Mouse (Mus musculus) CD4-positive naive resting alpha-beta T cell, adult 57 days (primary cell): ENCODE measurements around the gene Kxd1. TPM values are rescaled to one million over a fixed set of nuclear protein-coding genes. Genes with fewer than 3 reads are reported as not detected.

Source experiments
- total RNA-seq: library from RNA; stranded (reverse); gene quantifications from one replicate; pipeline ENCODE4 v1.2.4, GENCODE M21; 2023

Gene Kxd1
- 55.7 TPM for total RNA-seq

DNA sequence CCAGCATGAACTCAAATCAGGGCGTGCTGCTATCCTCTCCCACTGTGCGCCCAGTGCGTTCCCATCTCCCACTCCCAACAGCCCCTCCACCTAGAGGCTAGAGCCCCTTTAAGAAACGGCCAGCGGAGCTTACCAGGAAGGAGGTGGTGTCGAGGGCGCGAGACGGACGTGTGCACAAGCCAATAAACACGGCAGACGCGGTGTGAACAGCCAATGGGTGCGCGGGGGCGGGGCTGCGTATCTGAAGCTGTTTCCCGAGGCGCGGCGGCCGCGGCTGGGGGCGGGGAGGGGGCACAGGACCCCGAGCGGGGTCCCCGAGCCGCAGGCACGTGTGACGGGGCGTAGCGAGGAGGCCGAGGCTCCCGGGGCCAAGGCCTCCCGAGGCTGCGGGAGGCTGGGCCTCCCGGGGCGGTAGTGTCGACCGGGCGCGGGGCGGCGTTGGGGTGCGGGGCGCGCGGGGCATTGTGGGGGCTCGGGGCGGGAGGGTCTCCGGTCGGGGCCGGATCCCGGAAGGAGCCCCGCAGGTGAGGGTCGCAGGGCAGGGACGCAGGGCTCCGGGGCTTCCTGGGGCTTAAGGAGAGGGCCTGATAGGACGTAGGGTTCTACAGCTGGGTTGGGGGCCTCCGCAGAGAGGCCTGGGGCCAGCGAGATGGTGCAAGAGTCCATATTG lies at the start of gene Kxd1, which contains the start of gene Fkbp8:
TSS of gene Kxd1 (minus strand) at position 445 of the 670 bp plus-strand sequence.
TSS of gene Fkbp8 (plus strand) at position 213 of the 670 bp plus-strand sequence.

DNA sequence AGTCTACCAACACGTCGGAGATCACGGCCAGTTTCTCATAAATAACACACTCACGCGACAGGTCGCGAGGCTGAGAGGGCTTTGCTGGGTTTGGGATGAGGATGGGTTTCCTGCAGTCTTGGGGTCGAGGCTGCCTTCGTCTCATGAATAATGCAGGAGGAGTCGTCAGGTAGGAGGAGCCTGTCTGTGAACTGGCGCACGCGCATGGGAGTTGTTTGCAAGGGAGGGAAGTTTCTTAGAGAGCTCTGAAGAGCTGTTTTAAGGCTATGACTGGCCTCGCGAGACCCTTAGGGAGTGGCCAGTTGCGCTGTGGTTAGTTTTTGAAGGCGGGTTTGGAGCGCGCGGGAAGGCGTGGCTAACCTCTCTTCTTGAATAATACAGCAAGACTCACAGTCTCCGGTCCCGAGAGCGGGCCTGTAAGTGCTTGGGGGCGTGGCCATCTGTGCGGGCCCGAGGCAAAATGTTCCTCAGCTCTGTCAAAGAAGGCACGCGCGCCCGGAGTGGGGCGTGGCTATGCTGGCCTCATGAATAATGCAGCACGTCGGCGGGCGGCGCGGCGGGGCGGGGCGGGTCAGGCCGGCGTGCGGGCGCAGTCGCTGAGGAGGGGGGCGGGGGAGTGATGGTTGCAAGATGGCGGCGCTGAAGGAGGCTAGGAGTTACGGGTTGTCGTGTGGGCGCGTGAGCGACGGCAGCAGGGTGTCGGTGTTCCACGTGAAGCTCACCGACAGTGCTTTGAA lies 11.5 kb upstream of the Kxd1 start, which contains the start of gene Ell:
TSS of gene Ell (plus strand) at position 381 of the 737 bp plus-strand sequence.

DNA sequence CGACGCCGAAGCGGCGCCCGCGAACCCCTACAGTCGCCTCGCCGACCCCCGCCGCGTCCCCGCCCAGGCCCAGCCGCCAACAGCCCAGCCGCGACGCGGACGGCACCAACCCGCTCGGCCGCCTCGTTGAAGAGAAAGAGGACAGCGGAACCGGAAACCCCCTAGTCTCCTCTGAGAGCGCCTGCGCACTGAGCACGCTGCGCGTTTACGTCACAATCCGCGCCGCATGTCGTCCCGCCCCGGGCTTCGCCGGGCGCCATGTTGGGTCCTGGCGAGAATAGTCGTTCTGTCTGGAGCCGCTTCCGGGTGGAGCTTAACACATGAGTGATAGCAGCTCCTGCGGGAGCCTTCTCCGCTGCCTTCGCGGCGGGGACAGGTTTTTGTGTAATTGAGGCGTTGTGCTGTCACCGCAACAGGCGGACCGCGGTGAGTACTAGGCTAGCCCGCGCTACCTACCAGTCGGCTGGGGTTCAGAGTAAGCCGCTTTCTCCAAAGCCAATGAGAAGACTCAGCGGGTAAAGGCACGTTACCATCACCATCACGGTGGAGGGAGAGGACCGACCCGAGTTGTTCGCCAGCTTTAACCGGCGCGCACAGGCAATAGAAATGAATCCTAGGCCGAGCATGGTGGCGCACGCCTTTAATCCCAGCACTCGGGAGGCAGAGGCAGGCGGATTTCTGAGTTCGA lies 17.4 kb downstream of the Kxd1 start, which contains the start of gene Uba52:
TSS of gene Uba52 (minus strand) at position 574 of the 688 bp plus-strand sequence.

DNA sequence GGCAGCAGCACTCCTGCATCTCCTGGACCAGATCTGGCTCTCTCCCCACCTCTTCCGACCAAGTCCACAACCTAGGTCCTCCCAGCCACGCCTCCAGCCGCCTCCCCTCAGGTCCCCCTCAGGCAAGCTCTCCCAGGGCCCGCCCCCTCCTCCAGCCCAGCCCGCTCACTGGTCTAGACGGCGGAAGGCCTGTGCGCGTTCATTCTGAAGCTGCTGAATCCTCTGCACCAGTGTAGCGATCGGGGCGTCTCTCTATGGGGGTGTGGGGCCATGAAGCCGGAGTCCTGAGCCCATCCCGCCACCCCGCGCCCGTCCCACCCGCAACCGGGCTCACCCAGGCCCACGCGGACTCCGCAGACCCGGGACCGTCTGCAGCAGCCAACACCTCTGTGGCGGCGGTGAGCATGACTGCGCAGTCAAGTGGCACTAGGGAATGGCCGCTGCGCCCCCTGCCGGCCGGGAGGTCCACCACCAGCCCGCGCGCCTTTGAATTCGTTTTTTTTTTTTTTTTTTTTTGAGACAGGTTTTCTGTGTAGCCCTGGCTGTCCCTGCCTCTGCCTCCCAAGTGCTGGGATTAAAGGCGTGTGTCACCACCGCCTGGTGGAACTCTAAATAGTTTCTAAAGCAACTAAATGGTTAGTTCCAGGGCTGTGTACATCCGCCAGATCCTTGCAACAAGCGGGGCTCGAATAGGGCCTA lies 21.3 kb downstream of the Kxd1 start, which contains the start of gene Rex1bd:
TSS of gene Rex1bd (minus strand) at position 425 of the 699 bp plus-strand sequence.

DNA sequence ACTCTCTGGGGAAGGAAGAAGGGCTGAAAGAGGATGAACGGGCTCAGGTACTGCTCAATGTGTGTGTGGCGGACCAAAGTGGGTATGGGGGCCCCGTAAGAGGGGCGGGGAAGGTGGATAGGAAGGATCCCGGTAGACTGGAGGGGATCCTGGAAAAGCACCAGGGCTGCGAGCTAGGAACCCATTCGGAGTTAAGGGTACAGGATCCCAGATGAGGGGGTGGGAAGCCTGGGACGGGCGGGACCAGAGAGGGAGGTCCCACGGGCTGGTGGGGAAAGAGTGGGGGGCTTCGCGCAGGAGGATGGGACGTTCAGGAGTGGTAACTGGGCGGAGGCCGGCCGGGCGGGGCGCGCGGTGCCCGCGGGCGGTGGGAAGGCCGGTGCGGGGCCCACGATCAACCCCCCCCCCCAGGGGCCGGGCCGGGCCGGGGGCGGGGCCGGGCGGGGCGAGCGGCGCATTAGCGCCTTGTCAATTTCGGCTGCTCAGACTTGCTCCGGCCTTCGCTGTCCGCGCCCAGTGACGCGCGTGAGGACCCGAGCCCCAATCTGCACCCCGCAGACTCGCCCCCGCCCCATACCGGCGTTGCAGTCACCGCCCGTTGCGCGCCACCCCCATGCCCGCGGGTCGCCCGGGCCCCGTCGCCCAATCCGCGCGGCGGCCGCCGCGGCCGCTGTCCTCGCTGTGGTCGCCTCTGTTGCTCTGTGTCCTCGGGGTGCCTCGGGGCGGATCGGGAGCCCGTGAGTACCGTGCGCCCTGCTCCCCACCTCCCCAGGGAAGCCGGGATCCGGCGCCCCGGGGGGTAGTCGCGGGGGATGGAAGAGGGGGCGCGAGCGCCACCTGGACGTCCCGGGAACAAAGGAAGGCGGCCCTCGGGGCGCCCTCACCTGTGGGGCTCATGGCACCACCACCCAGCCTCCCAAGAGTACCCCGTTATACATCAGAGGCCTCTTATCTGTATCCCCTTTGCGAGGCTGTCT lies 34.8 kb downstream of the Kxd1 start, which contains the start of gene Crlf1:
TSS of gene Crlf1 (plus strand) at position 495 of the 977 bp plus-strand sequence.

DNA sequence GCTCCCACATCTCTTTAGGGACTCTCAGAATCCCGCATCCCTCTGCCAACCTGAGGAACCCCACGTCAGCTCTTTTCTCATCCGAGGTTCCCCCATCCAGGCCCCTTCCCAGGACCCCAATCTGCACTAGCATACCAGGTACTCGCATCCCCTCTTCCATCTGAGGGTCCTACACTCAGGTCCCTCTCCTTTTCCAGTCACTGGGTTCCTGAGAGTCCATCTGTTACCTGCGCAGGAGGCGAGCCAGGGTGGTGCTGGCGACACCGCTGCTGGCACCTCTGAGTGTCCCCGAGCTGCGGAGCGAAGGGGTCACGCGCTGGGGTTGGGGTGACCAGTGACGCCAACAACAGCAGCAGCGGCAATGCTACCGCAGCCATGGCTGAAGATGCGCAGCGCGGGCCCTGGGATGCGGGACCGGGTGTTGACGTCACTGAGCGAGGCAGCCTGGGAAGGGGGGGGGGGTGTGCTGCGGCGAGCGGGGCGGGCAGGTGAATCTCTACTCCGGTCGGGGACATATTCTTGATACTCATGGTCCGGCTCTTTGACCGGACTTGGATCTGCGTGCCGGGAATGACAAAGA lies 40.7 kb downstream of the Kxd1 start, which contains the start of gene Tmem59l:
TSS of gene Tmem59l (minus strand) at position 418 of the 580 bp plus-strand sequence.

DNA sequence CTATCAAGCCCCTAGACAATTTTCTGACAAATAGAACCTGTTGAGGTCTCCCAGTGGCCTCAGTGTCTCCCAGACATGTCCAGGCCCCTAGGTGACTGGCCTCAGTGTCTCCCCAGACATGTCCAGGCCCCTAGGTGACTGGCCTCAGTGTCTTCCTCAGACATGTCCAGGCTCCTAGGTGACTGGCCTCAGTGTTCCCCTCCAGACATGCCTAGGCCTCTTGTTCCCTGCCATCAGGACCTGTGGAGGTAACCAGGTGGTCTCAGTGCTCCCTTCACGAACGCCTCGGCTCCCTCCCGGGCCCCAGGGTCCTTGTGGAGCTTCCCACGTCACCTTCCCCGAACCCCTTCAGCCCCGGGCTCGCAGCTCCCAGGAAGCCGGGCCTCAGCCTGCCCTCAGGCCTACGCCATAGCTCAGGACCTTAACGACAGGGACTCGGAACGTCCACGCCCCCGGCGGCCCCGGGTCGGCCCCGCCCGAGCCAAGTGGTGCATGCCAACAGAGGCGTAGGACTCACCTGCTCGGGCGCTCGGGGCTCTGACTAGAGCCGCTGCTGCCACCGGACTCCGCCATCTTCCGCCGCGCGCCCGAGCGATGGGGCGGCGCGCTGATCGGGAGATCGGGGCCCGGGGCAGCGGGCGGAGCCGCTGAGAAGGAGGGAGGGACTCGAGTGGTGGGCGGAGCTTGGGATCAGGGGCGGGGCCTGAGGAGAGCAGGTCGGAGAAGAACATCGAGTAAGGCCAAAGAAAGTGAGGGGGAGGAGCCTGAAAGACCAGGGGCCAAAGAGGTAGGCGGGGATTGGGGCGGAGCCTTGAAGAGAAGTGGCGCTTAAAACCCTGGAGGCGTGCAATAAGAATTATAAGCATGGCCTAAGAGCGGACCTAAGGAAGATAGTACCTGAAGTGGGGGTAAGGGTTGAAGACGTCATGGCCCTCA lies 51.2 kb downstream of the Kxd1 start, which contains the start of gene Klhl26:
TSS of gene Klhl26 (minus strand) at position 636 of the 936 bp plus-strand sequence.

Other genes with a start within 250 kb of the Kxd1 start
- 6.7 TPM for gene Homer3, start 245.1 kb downstream of the Kxd1 start, total RNA-seq
- gene Ddx49, start 225.5 kb downstream of the Kxd1 start, total RNA-seq: 85.5 TPM
- gene Cope, start 225.4 kb downstream of the Kxd1 start, total RNA-seq: 98.9 TPM
- not detected for gene Cers1, start 212.2 kb downstream of the Kxd1 start, total RNA-seq
- not detected for gene Gdf1, start 198.1 kb downstream of the Kxd1 start, total RNA-seq
- 89.0 TPM for gene Upf1, start 174.7 kb downstream of the Kxd1 start, total RNA-seq
- 0.83 TPM for gene Comp, start 154.4 kb downstream of the Kxd1 start, total RNA-seq
- gene Crtc1, start 88.4 kb downstream of the Kxd1 start, total RNA-seq: 28.3 TPM
- gene Klhl26, start 51.0 kb downstream of the Kxd1 start, total RNA-seq: 8.8 TPM
- gene Tmem59l, start 40.6 kb downstream of the Kxd1 start, total RNA-seq: not detected
- gene Crlf1, start 34.8 kb downstream of the Kxd1 start, total RNA-seq: not detected
- 58.5 TPM for gene Rex1bd, start 21.2 kb downstream of the Kxd1 start, total RNA-seq
- gene Uba52, start 17.2 kb downstream of the Kxd1 start, total RNA-seq: 3,579 TPM
- gene Fkbp8, start 232 bp downstream of the Kxd1 start, total RNA-seq: 280 TPM
- gene Ell, start 11.5 kb upstream of the Kxd1 start, total RNA-seq: 33.6 TPM
- gene Isyna1, start 66.4 kb upstream of the Kxd1 start, total RNA-seq: 86.9 TPM
- gene Ssbp4, start 80.9 kb upstream of the Kxd1 start, total RNA-seq: 116 TPM
- gene Lrrc25, start 88.2 kb upstream of the Kxd1 start, total RNA-seq: 1.2 TPM
- gene Gdf15, start 104.5 kb upstream of the Kxd1 start, total RNA-seq: not detected
- gene Pgpep1, start 132.4 kb upstream of the Kxd1 start, total RNA-seq: 2.0 TPM
- 109 TPM for gene Lsm4, start 145.3 kb upstream of the Kxd1 start, total RNA-seq
- gene Jund, start 171.0 kb upstream of the Kxd1 start, total RNA-seq: 1,593 TPM
- gene Iqcn, start 175.5 kb upstream of the Kxd1 start, total RNA-seq: 9.8 TPM
- not detected for gene Gm3336, start 190.6 kb upstream of the Kxd1 start, total RNA-seq
- gene Pde4c, start 195.8 kb upstream of the Kxd1 start, total RNA-seq: 0.30 TPM
- gene Rab3a, start 226.7 kb upstream of the Kxd1 start, total RNA-seq: 7.0 TPM
- gene Mpv17l2, start 233.0 kb upstream of the Kxd1 start, total RNA-seq: 19.3 TPM
- gene Pik3r2, start 248.8 kb upstream of the Kxd1 start, total RNA-seq: 18.3 TPM